Mouse (Mus musculus): ENCODE results near the gene Taf1a. TPM values are rescaled to one million over a fixed set of nuclear protein-coding genes. Genes with fewer than 3 reads are reported as not detected.
"Not testable (repeated sequence)": the region's sequence is repeated elsewhere in the genome, so short reads cannot be mapped to it uniquely, and the experiment has no call there.

The Taf1a gene
- polyA plus RNA-seq, 1 experiment from 2014 or later = 18.6 TPM

GRCm38 (mm10) chr1:183363577-183363867 is 25.3 kb upstream of the Taf1a start:
- Histone ChIP-seq H3K4me2 (ENCODE audit: low read length) (no peak overlapping the region), H3K4me3 (replicated peaks; ENCODE audit: low read length) (no peak overlapping the region), H3K9me3 (ENCODE audit: control insufficient read depth, low read length) (no peaks in the 10 kb centered on the region), H3K27me3 (replicated peaks; ENCODE audit: control insufficient read depth, insufficient read depth, low read length) (no peaks in the 10 kb centered on the region), H3K36me3 (ENCODE audit: control insufficient read depth, insufficient read depth) (peaks cover 10% of the 10 kb centered on the region), H3K9ac (replicated peaks; ENCODE audit: low read depth, low read length) (no peak overlapping the region), H3K27ac (ENCODE audit: low read length) (no peak overlapping the region), H3K4me1 (replicated peaks; ENCODE audit: control insufficient read depth, insufficient read depth, low read length) (peaks cover 9% of the 10 kb centered on the region)
- 95% methylated on average over 5 of the region's 5 CpGs for WGBS
- ATAC-seq = no peak

- Histone ChIP-seq H3K4me1 (replicated peaks; ENCODE audit: control insufficient read depth, insufficient read depth, low read length) (peaks cover 17% of the 10 kb centered on the region), H3K36me3 (ENCODE audit: control insufficient read depth, insufficient read depth) (peaks cover 10% of the 10 kb centered on the region), H3K27me3 (replicated peaks; ENCODE audit: control insufficient read depth, insufficient read depth, low read length) (no peaks in the 10 kb centered on the region), H3K9me3 (ENCODE audit: control insufficient read depth, low read length) (no peaks in the 10 kb centered on the region), H3K4me2 (ENCODE audit: low read length) (no peak overlapping the region), H3K9ac (replicated peaks; ENCODE audit: low read depth, low read length) (no peak overlapping the region), H3K27ac (ENCODE audit: low read length) (no peak overlapping the region), H3K4me3 (replicated peaks; ENCODE audit: low read length) (no peak overlapping the region)
- no peak for ATAC-seq
- WGBS = 86% methylated on average over 5 of the region's 5 CpGs
These were observed 22.4 kb upstream of the Taf1a start for GRCm38 (mm10) chr1:183366361-183366760.

- Histone ChIP-seq H3K9ac (replicated peaks; ENCODE audit: low read depth, low read length) (peak overlapping the region; percentile 84), H3K4me1 (replicated peaks; ENCODE audit: control insufficient read depth, insufficient read depth, low read length) (peaks cover 17% of the 10 kb centered on the region), H3K4me3 (replicated peaks; ENCODE audit: low read length) (peak overlapping the region; percentile 86), H3K27ac (ENCODE audit: low read length) (peak overlapping the region; percentile 72; the same call in 1 of the 2 replicates), H3K36me3 (ENCODE audit: control insufficient read depth, insufficient read depth) (peaks cover 5% of the 10 kb centered on the region; the same call in 1 of the 2 replicates), H3K4me2 (ENCODE audit: low read length) (peak overlapping the region; percentile 98), H3K9me3 (ENCODE audit: control insufficient read depth, low read length) (no peaks in the 10 kb centered on the region), H3K27me3 (replicated peaks; ENCODE audit: control insufficient read depth, insufficient read depth, low read length) (no peaks in the 10 kb centered on the region)
- peak; percentile 67 for ATAC-seq
- WGBS = 1% methylated on average over 54 of the region's 56 CpGs
These were observed 20.0 kb upstream of the Taf1a start for GRCm38 (mm10) chr1:183368601-183369400.

GRCm38 (mm10) chr1:183369427-183370014 is 19.3 kb upstream of the Taf1a start, which contains the start of gene Mia3:
Mia3 (minus strand) TSS chr1:183369553.
- H3K4me2 ChIP-seq (ENCODE audit: low read length) = peak within 1 kb of the TSS; percentile 98
- no peaks in the 10 kb centered on the region for H3K27me3 ChIP-seq (replicated peaks; ENCODE audit: control insufficient read depth, insufficient read depth, low read length)
- no peaks in the 10 kb centered on the region for H3K36me3 ChIP-seq (ENCODE audit: control insufficient read depth, insufficient read depth)
- no peaks in the 10 kb centered on the region for H3K9me3 ChIP-seq (ENCODE audit: control insufficient read depth, low read length)
- peak within 1 kb of the TSS; percentile 84 for H3K9ac ChIP-seq (replicated peaks; ENCODE audit: low read depth, low read length)
- peaks cover 17% of the 10 kb centered on the region for H3K4me1 ChIP-seq (replicated peaks; ENCODE audit: control insufficient read depth, insufficient read depth, low read length)
- peak within 1 kb of the TSS; percentile 86 for H3K4me3 ChIP-seq (replicated peaks; ENCODE audit: low read length)
- whole genome bisulfite sequencing = under 1% methylated on average over 45 of the region's 51 CpGs
- peak within 1 kb of the TSS; percentile 72 for H3K27ac ChIP-seq (ENCODE audit: low read length)
- peak; percentile 98 for ATAC-seq

DNA sequence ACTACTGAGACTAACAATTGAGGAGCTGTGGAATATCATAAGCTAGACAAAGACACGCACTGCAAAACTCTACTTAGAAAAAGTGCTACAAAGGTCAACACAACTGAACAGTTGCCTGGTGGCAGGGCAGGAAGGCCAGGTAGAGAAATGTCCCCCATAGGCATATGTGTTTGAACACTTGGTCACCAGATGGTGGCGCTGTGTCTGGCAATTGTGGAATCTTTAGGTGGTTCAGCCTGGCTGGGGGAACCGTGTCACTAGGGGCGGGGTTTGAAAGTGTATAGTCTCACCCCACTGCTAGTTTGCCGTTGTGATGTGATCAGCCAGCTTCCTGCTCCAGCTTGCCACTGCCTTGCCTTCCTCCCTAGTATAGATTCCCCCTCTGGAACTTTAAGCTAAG is 14.1 kb upstream of the Taf1a start:
- Histone ChIP-seq H3K4me3 (replicated peaks; ENCODE audit: low read length) (no peak overlapping the region), H3K27me3 (replicated peaks; ENCODE audit: control insufficient read depth, insufficient read depth, low read length) (no peaks in the 10 kb centered on the region; the same call in 1 of the 2 replicates), H3K36me3 (ENCODE audit: control insufficient read depth, insufficient read depth) (no peaks in the 10 kb centered on the region), H3K27ac (ENCODE audit: low read length) (no peak overlapping the region), H3K4me2 (ENCODE audit: low read length) (no peak overlapping the region), H3K9me3 (ENCODE audit: control insufficient read depth, low read length) (peaks cover 4% of the 10 kb centered on the region; the same call in 1 of the 2 replicates), H3K4me1 (replicated peaks; ENCODE audit: control insufficient read depth, insufficient read depth, low read length) (peaks cover 5% of the 10 kb centered on the region), H3K9ac (replicated peaks; ENCODE audit: low read depth, low read length) (no peak overlapping the region)
- ATAC-seq = no peak
- WGBS = 74% methylated on average over 5 of the region's 5 CpGs

GRCm38 (mm10) chr1:183377045-183377444 is 11.7 kb upstream of the Taf1a start:
- 84% methylated on average over 4 of the region's 4 CpGs for WGBS
- H3K4me3 ChIP-seq (replicated peaks; ENCODE audit: low read length) = no peak overlapping the region
- no peaks in the 10 kb centered on the region for H3K36me3 ChIP-seq (ENCODE audit: control insufficient read depth, insufficient read depth)
- H3K4me1 ChIP-seq (replicated peaks; ENCODE audit: control insufficient read depth, insufficient read depth, low read length) = no peaks in the 10 kb centered on the region
- no peak overlapping the region for H3K9ac ChIP-seq (replicated peaks; ENCODE audit: low read depth, low read length)
- H3K9me3 ChIP-seq (ENCODE audit: control insufficient read depth, low read length) = peaks cover 4% of the 10 kb centered on the region; the same call in 1 of the 2 replicates
- no peak for ATAC-seq
- no peaks in the 10 kb centered on the region; the same call in 1 of the 2 replicates for H3K27me3 ChIP-seq (replicated peaks; ENCODE audit: control insufficient read depth, insufficient read depth, low read length)
- H3K4me2 ChIP-seq (ENCODE audit: low read length) = no peak overlapping the region
- no peak overlapping the region for H3K27ac ChIP-seq (ENCODE audit: low read length)

DNA sequence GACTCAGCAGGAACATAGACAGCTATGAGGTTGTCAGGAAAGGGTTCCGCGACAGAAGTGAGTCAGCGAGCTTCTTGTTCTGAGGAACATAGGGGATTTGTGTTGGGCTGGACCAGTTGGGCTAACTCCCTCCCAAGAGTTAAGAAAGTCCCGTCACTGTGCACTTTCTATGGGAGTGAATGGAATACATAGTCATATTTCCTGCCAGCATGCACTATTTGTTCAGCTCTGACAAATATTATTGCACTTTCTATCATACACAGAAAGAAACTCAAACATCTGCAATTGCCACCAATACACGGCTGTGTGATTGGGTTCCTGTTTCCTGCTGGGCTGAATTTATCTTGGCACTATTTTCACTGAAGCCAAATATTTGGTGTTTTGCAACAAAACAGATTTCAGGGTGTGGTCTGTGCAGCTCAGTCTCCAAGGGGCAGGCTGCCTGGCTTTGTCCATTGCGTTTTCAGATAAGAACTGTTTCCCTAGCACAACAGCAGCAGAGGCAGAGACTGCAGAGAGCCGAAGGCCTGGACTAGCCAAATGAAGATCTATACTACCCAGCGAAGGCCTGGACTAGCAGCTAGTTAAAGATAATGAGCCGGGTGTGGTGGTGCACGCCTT is 10.3 kb upstream of the Taf1a start:
- H3K36me3 ChIP-seq (ENCODE audit: control insufficient read depth, insufficient read depth) = no peaks in the 10 kb centered on the region
- H3K27me3 ChIP-seq (replicated peaks; ENCODE audit: control insufficient read depth, insufficient read depth, low read length) = peaks cover 1% of the 10 kb centered on the region; the same call in 1 of the 2 replicates
- H3K9ac ChIP-seq (replicated peaks; ENCODE audit: low read depth, low read length) = no peak overlapping the region
- H3K4me2 ChIP-seq (ENCODE audit: low read length) = no peak overlapping the region
- H3K27ac ChIP-seq (ENCODE audit: low read length) = no peak overlapping the region
- 91% methylated on average over 10 of the region's 10 CpGs for WGBS
- no peak overlapping the region for H3K4me3 ChIP-seq (replicated peaks; ENCODE audit: low read length)
- peaks cover 4% of the 10 kb centered on the region; the same call in 1 of the 2 replicates for H3K9me3 ChIP-seq (ENCODE audit: control insufficient read depth, low read length)
- H3K4me1 ChIP-seq (replicated peaks; ENCODE audit: control insufficient read depth, insufficient read depth, low read length) = no peaks in the 10 kb centered on the region
- ATAC-seq = no peak

DNA sequence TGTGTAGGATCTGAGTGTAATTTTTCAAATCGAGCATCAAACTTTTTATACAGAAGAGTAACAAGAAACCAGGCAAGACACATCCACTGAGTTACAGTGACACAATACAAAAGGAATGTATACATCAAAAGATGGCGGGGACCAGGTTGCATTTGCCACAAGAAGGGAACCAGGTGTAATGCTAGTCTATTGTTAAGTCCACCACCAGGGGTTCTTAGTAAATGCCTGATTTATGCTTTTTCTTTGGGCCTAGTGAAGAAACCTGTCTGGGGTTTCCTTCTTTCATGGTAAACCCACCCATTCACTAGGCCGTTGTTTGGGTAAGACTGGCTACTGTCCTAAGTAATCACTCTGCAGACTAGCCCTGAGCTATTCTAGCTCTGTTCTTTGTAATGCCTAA is 9.4 kb upstream of the Taf1a start:
- not testable (repeated sequence) for H3K4me3 ChIP-seq (replicated peaks; ENCODE audit: low read length); H3K4me1 ChIP-seq (replicated peaks; ENCODE audit: control insufficient read depth, insufficient read depth, low read length); H3K9ac ChIP-seq (replicated peaks; ENCODE audit: low read depth, low read length); H3K27me3 ChIP-seq (replicated peaks; ENCODE audit: control insufficient read depth, insufficient read depth, low read length); H3K9me3 ChIP-seq (ENCODE audit: control insufficient read depth, low read length); H3K36me3 ChIP-seq (ENCODE audit: control insufficient read depth, insufficient read depth); H3K27ac ChIP-seq (ENCODE audit: low read length); ATAC-seq; H3K4me2 ChIP-seq (ENCODE audit: low read length)
- WGBS = 80% methylated on average over 3 of the region's 3 CpGs

GRCm38 (mm10) chr1:183381816-183382215 is 7.0 kb upstream of the Taf1a start:
- 89% methylated on average over 5 of the region's 5 CpGs for WGBS

More at GRCm38 (mm10) chr1:183381816-183382215, 7.0 kb upstream of the Taf1a start:
- Histone ChIP-seq H3K4me1 (replicated peaks; ENCODE audit: control insufficient read depth, insufficient read depth, low read length) (no peaks in the 10 kb centered on the region), H3K4me3 (replicated peaks; ENCODE audit: low read length) (no peak overlapping the region), H3K4me2 (ENCODE audit: low read length) (no peak overlapping the region), H3K27me3 (replicated peaks; ENCODE audit: control insufficient read depth, insufficient read depth, low read length) (peaks cover 13% of the 10 kb centered on the region), H3K9me3 (ENCODE audit: control insufficient read depth, low read length) (no peaks in the 10 kb centered on the region), H3K36me3 (ENCODE audit: control insufficient read depth, insufficient read depth) (no peaks in the 10 kb centered on the region), H3K9ac (replicated peaks; ENCODE audit: low read depth, low read length) (no peak overlapping the region), H3K27ac (ENCODE audit: low read length) (no peak overlapping the region)
- no peak for ATAC-seq
